Mouse (Mus musculus) CD4-positive helper T cell, adult 2 months (primary cell): ENCODE results near the gene Nedd1.

ENCODE experiments used
- DNase-seq: peaks from one replicate; pipeline ENCODE4 v3.0.0-alpha.2; 2012; ENCODE audit warnings: low read depth, missing footprints, low spot score

The Nedd1 gene

GRCm38 (mm10) chr10:92721771-92722619 lies at the start of gene Nedd1:
Gene Nedd1 (minus strand): TSS chr10:92722420.
- DNase-seq = peak; percentile 95

DNA sequence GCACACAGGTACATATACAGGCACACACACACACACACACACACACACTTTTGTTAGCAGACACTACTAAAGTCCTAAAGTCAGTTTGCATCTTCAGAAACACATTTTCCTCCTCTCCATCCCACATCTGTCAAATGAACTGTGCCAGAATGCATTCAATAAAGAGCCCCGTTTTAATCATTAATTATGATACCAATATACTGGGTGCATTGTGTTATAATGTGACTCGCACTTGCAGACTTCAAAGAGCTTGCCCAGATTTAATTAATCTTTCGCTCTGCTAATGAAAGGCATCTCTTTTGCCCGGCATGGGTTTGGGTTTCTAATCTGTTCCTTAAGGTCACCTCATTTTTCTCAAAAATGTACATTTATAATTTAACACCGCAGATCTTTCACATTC lies 32.1 kb upstream of the Nedd1 start:
- no peak for DNase-seq

DNA sequence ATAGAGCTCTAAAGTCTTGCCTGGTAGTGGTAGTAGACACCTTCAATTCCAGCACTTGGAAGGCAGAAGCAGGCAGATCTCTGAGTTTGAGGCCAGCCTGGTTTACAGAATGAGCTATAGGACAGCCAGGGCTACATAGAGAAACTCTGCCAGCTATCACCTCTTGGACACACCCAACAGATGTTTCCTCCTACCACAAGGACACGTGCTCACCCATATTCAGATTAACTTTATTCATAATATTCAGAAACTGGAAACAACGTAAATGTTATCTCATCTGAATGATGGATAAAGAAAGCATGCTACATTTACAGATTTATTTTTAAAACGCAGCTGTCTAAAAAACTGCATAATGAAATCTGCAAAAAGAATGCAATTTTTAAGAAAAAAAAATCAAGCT lies 8.1 kb upstream of the Nedd1 start:
- DNase-seq = no peak

DNA sequence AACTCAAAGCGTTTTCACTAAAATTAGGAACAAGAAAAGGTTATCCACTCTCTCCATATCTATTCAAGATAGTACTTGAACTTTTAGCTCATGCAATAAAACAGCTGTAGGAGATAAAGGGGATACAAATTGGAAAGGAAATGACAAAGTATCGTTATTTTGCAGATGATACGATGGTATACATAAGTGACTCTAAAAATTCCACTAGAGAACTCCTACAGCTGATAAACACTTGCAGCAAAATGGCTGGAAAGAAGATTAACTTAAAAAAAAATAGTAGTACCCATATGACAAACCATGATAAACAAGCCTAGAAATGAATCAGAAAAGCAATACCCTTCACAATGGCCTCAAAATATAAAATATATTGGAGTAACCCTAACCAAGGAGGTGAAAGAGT lies 6.5 kb upstream of the Nedd1 start:
- DNase-seq = no peak

GRCm38 (mm10) chr10:92722620-92722988 lies 384 bp upstream of the Nedd1 start:
- DNase-seq = no peak

DNA sequence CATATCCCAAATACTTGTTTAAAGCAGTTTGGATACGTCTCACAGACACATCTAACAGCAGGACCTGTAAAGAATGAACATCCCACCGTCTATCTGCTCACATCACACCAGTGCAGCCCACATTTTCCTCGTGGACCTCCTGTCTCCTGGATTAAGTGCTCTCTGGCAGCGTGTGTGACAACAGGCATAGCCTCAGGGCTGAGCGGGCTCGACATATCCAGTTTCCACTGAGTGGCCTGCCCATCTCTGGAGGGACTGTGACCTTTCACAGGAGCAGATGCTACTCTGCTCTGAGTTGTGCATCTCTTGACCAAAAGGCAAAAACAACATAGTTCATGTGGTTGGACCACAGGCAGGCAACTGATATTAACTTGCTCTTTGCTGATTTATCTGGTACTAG lies 23.2 kb downstream of the Nedd1 start:
- no peak for DNase-seq

GRCm38 (mm10) chr10:92675056-92675455 lies 47.2 kb downstream of the Nedd1 start:
- DNase-seq = no peak

DNA sequence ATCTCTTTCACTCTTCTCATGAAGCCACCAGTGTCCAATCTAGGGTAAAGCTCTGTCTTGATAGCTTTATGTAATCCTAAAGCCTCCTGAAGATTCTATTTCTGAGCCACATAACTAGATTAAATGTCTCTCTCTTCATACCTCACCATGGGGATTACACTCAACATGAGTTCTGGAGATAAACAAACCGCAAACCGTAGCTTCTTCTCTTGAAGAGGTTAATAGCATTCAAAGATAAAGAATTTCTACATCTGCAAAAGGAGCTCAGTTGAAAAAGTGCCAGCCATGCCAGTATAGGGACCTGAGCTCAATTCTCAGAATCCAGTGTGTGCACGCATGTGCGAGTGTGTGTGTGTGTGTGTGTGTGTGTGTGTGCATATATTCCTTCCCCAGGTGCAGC lies 50.3 kb downstream of the Nedd1 start:
- DNase-seq = no peak

GRCm38 (mm10) chr10:92665287-92665686 lies 56.9 kb downstream of the Nedd1 start:
- DNase-seq = no peak

GRCm38 (mm10) chr10:92653266-92653665 lies 69.0 kb downstream of the Nedd1 start:
- DNase-seq = no peak

GRCm38 (mm10) chr10:92652399-92652920 lies 69.8 kb downstream of the Nedd1 start:
- no peak for DNase-seq

GRCm38 (mm10) chr10:92651266-92651665 lies 71.0 kb downstream of the Nedd1 start:
- no peak for DNase-seq

- DNase-seq = no peak
These were observed 73.1 kb downstream of the Nedd1 start for GRCm38 (mm10) chr10:92649096-92649495.

GRCm38 (mm10) chr10:92647691-92648090 lies 74.5 kb downstream of the Nedd1 start:
- DNase-seq = no peak

GRCm38 (mm10) chr10:92643995-92644394 lies 78.2 kb downstream of the Nedd1 start:
- DNase-seq = no peak

DNA sequence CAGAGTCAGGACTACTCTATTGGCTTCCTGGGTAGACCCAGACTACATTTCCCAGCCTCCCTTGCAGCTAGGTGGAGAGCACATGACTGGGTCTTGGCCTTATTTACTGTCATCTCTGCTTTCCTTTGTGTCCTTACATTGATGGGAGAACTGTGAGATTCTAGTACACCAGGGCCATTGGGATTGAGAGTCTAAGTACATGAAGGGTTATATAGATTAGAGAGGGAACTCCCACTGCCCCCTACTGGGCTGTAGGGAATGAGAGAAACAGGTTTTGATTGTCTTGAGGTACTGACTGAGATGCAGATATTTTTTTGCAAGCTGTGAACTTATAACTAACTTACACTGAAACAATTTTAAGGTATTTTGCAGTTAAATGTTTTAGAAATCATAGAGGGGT lies 81.2 kb downstream of the Nedd1 start:
- no peak for DNase-seq
